Mouse (Mus musculus) midbrain, embryonic 11.5 days (tissue): ENCODE measurements at regions not wholly inside any gene's neighbourhood (a gene's known extent, or its start where the extent isn't known, plus 50 kb on each side); places are given as distances from the start of the nearest gene placed in this dataset.
A peak's percentile ranks its signal among the peaks of the same experiment; 100 is the strongest.

Experiments
- ATAC-seq: fragments of 200-750 bp; cut with Nextera tagmentation; 2 replicates; pipeline ENCODE4 v1.8.0; 2017; ENCODE audit warnings: moderate TSS enrichment, moderate library complexity; ENCODE audit not compliant: low FRiP score
- DNase-seq: peaks from one replicate; pipeline ENCODE4 v3.0.0; 2015; ENCODE audit warnings: low spot score; ENCODE audit errors: missing footprints
- H3K27ac ChIP-seq: fragments of 300-500 bp; sonication (generic); 2 replicates; pipeline ENCODE4 v1.5.1; 2014; ENCODE audit warnings: low read depth, low read length
- H3K27me3 ChIP-seq: fragments of 300-500 bp; sonication (generic); 2 replicates; pipeline ENCODE4 v1.6.1; 2014; ENCODE audit warnings: mild to moderate bottlenecking, low read length, moderate library complexity, mixed read lengths; ENCODE audit not compliant: control insufficient read depth, insufficient read depth
- H3K36me3 ChIP-seq: fragments of 300-500 bp; sonication (generic); 2 replicates; pipeline ENCODE4 v1.6.1; 2014; ENCODE audit warnings: mild to moderate bottlenecking, low read length, moderate library complexity, mixed read lengths; ENCODE audit not compliant: control insufficient read depth, insufficient read depth
- H3K4me1 ChIP-seq: fragments of 300-500 bp; sonication (generic); 2 replicates; pipeline ENCODE4 v1.6.1; 2014; ENCODE audit warnings: low read length; ENCODE audit not compliant: control insufficient read depth, insufficient read depth
- H3K4me2 ChIP-seq: fragments of 300-500 bp; sonication (generic); 2 replicates; pipeline ENCODE4 v1.6.1; 2014; ENCODE audit warnings: mild to moderate bottlenecking, moderate library complexity
- H3K4me3 ChIP-seq: fragments of 300-500 bp; sonication (generic); 2 replicates; pipeline ENCODE4 v1.5.1; 2014; ENCODE audit warnings: low read depth, low read length
- H3K9ac ChIP-seq: fragments of 300-500 bp; sonication (generic); 2 replicates; pipeline ENCODE4 v1.6.1; 2014; ENCODE audit warnings: low read length
- H3K9me3 ChIP-seq: fragments of 300-500 bp; sonication (generic); 2 replicates; pipeline ENCODE4 v1.6.1; 2016; ENCODE audit warnings: low read length; ENCODE audit not compliant: control insufficient read depth
- WGBS: fragments of 180-500 bp; shearing (Covaris S2); extraction: QIAGEN DNeasy Blood & Tissue Kit; methylation state at CpG from one replicate; pipeline ENCODE4 v1.1.7; 2014; 5-methylcytosine and 5-hydroxymethylcytosine counted together

DNA sequence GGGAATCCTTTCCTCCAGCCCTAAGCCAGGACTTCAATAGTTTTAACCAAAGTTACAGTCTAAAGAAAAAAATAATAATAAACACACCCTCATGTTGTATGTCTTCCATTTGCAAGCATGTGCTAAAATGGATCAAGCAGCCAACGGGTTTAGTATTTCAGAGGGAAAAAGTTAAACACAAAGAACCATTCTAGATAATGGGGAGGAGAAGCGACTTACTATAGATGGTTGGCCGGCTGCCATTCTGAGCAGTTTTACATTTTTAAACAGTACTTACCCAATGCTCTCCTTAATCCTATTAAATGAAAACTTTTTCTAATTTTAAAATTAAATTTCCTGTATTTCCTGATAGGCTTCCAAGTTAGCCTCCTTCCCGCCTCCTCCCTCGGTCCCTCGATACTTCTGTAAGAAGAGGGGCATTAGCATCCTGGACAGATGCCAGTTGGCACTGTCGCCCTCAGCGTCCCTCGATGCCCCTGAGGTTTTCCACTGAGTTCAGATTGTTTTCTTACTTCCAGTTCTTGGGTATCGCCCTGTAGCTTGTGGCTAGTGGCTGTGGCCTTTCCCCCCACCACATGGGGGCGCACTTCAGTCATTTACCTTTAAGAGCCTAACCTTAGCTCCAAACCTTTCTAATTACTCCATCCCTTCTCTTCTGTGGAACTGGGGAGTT, 2188.2 kb upstream of the Gm7489 start:
- DNase-seq (no peak), ATAC-seq (no peak)
- Histone ChIP-seq H3K9ac (no peak overlapping the region), H3K4me3 (no peak overlapping the region), H3K27me3 (no peaks in the 10 kb centered on the region), H3K27ac (no peak overlapping the region), H3K4me2 (no peak overlapping the region), H3K36me3 (no peaks in the 10 kb centered on the region), H3K4me1 (no peaks in the 10 kb centered on the region), H3K9me3 (no peaks in the 10 kb centered on the region)
- 81% methylated on average over 11 of the region's 11 CpGs for WGBS

DNA sequence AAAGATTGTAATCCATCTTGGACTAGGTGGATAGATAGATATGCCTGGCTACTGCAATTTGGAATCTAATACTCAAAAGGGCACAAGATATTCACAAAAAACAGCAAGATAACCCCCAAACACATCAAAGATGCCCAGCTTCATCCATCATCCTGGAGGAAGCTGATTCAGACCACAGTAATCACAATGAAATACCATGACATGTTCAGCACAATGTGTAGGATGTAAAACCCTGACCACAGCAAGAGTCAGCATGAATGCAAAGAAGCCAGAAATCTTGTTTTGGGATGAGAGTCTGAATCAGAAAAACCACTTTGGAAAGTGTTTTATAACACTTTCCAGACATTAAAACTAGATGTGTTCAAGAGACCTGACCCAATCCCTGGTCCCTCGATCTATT, 2180.5 kb upstream of the Gm7489 start:
- H3K27ac ChIP-seq, result no peak overlapping the region
- no peak overlapping the region for H3K4me3 ChIP-seq
- H3K27me3 ChIP-seq, result no peaks in the 10 kb centered on the region
- no peaks in the 10 kb centered on the region for H3K9me3 ChIP-seq
- DNase-seq (no peak), ATAC-seq (no peak)
- no peak overlapping the region for H3K9ac ChIP-seq
- H3K36me3 ChIP-seq, result no peaks in the 10 kb centered on the region
- H3K4me1 ChIP-seq, result no peaks in the 10 kb centered on the region
- no peak overlapping the region for H3K4me2 ChIP-seq
- 97% methylated on average over 1 of the region's 1 CpGs for WGBS

DNA sequence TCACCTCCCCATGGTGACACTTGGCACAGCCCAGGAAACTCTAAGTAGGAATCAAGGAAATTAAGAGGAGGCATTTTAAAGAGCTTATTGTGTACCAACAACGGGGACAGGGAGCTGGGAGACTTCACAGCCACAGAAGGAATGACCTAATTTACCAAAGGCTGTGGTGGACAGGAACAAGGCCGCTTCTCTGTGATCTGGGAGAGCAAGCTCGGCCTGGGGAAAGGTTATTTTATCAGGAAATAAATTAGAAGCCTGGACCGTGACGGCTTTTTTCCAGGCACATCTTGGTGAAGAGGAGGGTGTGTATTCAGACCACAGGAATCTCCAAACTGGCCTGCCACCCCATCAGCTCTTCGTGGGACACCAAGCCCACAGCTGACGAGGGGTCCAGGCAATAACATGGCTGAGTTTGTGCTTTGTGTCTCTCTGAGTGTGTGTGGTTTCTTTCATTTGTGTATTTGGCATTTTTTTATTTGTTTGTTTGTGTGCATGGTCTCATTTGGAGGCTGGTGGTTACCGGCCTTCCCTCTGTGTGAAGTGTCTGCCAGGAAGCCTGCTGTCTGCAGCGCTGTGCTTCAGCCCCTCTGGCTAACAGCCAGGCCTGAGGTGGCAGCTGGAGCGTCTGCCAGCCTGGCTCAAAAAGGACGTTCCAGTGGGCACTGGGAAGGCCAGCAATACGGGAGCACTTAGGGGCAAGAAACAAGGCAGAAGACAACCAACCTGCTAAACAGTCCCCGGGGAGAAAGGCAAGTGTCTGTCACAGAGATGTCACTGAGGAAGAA, 2174.6 kb upstream of the Gm7489 start:
- Histone ChIP-seq H3K9me3 (no peaks in the 10 kb centered on the region), H3K4me2 (no peak overlapping the region), H3K9ac (no peak overlapping the region), H3K27ac (no peak overlapping the region), H3K4me1 (no peaks in the 10 kb centered on the region), H3K4me3 (no peak overlapping the region), H3K27me3 (no peaks in the 10 kb centered on the region), H3K36me3 (no peaks in the 10 kb centered on the region)
- no peak for ATAC-seq
- 64% methylated on average over 13 of the region's 13 CpGs for WGBS
- DNase-seq, result no peak

DNA sequence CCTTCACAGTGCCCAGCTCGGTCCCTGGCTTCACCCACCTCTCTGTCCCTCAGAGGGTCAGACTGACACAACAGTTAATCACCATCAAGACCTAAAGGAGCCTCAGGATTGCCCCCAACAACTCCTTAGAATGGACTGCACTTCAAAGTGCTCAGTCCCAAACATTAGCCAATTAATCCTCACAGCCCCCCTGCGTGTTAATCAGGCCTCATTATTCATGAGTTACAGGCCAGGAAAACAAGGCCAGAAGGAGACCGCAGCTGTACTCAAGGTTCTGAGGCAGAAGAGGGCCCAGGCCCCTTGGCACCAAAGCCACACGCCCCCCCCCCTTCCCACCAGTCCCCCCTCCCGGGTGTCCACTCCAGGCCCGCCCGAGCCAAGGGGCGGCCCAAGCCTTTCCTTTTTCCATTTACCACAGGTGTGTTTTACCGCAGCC, 2163.8 kb upstream of the Gm7489 start:
- Histone ChIP-seq H3K27ac (no peak overlapping the region), H3K4me3 (no peak overlapping the region), H3K36me3 (no peaks in the 10 kb centered on the region), H3K9ac (no peak overlapping the region), H3K4me2 (no peak overlapping the region), H3K27me3 (no peaks in the 10 kb centered on the region), H3K4me1 (no peaks in the 10 kb centered on the region; the same call in 1 of the 2 replicates), H3K9me3 (no peaks in the 10 kb centered on the region)
- ATAC-seq (peak; percentile 58), DNase-seq (no peak)
- WGBS, result 17% methylated on average over 9 of the region's 9 CpGs

DNA sequence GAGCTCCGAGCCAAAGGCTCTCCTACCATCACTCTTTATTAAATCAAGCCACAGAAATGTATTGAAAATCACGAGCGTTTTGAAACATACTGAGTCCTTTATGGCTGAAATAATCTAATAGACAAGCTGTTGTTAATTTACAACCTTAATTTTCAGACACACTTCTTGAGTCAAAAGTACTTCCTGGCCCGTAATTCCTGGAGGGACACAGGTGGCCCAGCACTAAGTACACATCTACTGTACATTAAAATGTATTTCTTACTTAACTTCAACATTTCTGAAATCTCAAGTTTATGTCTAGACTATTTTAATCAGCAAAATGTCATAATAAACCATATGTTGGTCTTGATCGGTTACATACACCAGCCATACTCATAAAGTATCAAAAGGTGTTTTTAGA, 2163.3 kb upstream of the Gm7489 start:
- DNase-seq (no peak), ATAC-seq (no peak)
- H3K9me3 ChIP-seq, result no peaks in the 10 kb centered on the region
- H3K27me3 ChIP-seq, result no peaks in the 10 kb centered on the region
- H3K9ac ChIP-seq, result no peak overlapping the region
- H3K27ac ChIP-seq, result no peak overlapping the region
- H3K4me1 ChIP-seq, result no peaks in the 10 kb centered on the region; the same call in 1 of the 2 replicates
- no peak overlapping the region for H3K4me2 ChIP-seq
- no peaks in the 10 kb centered on the region for H3K36me3 ChIP-seq
- 77% methylated on average over 5 of the region's 5 CpGs for WGBS
- no peak overlapping the region for H3K4me3 ChIP-seq

DNA sequence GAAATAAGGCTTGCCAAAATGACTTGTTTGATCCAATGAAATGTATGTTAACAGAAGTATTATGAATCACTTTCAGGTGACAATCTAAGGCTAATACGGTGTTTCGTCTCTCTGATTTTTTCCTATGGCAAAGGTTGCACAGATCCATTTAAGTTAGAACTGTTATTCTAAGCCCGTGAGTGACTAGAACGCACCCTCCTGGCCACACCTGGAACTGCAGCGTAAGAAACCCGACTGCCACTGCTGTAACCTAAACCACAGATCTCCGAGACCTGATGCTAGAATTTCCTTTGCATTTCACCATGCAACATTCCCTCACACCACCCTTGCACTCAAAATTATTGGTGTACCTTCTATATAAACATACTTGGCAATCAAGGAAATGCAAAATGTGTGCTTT, 2160.6 kb upstream of the Gm7489 start:
- Histone ChIP-seq H3K4me2 (no peak overlapping the region), H3K36me3 (no peaks in the 10 kb centered on the region), H3K27ac (no peak overlapping the region), H3K27me3 (no peaks in the 10 kb centered on the region), H3K4me1 (no peaks in the 10 kb centered on the region; the same call in 1 of the 2 replicates), H3K9ac (no peak overlapping the region), H3K9me3 (no peaks in the 10 kb centered on the region), H3K4me3 (no peak overlapping the region)
- WGBS, result 75% methylated on average over 7 of the region's 7 CpGs
- ATAC-seq (no peak), DNase-seq (peak; percentile 86)

DNA sequence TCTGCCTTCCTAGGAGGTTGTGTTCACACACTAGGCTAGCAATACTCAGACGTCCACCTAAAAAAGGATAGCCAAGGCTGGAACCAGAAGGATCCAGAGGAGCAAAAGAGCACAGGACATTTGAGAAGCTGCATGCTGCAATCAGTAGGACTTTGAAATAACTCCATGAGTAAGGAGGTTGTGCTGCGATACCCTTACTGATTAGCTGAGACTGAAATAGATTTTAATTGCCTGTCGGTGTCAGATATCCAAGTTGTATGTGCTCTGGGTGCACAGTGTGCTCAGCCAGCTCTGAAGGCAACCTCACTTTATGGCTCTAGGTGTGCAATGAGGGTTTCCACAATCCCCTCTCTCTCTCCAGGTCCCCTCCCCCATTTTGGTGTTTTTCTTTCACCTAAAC, 2159.2 kb upstream of the Gm7489 start:
- Histone ChIP-seq H3K4me2 (no peak overlapping the region), H3K27me3 (no peaks in the 10 kb centered on the region), H3K4me1 (no peaks in the 10 kb centered on the region; the same call in 1 of the 2 replicates), H3K9ac (no peak overlapping the region), H3K4me3 (no peak overlapping the region), H3K36me3 (no peaks in the 10 kb centered on the region), H3K9me3 (no peaks in the 10 kb centered on the region), H3K27ac (no peak overlapping the region)
- DNase-seq (no peak), ATAC-seq (no peak)
- WGBS, result 93% methylated on average over 3 of the region's 3 CpGs

DNA sequence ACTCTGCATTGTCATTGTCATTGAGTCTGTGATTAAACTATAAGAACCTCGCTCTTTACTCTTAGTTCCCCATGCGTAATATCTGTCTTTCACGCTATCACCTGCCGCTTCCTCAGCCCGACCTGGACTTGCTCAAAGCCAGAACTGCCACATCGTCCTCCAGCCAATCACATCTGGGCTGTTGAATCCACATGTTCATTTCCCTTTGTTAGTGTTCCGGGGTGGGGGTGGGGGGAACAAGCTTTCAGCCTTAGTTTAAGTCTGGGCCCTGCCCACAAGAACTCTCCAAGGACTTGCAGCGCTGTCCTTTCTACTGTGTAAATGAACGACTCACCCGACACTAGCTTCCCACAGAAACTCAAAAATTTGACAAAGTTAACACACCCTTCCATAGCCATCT, 2154.6 kb upstream of the Gm7489 start:
- Histone ChIP-seq H3K27me3 (no peaks in the 10 kb centered on the region), H3K9me3 (no peaks in the 10 kb centered on the region), H3K27ac (no peak overlapping the region), H3K4me3 (no peak overlapping the region), H3K4me2 (no peak overlapping the region), H3K36me3 (no peaks in the 10 kb centered on the region), H3K4me1 (no peaks in the 10 kb centered on the region), H3K9ac (no peak overlapping the region)
- no peak for DNase-seq
- 84% methylated on average over 10 of the region's 10 CpGs for WGBS
- ATAC-seq, result no peak

DNA sequence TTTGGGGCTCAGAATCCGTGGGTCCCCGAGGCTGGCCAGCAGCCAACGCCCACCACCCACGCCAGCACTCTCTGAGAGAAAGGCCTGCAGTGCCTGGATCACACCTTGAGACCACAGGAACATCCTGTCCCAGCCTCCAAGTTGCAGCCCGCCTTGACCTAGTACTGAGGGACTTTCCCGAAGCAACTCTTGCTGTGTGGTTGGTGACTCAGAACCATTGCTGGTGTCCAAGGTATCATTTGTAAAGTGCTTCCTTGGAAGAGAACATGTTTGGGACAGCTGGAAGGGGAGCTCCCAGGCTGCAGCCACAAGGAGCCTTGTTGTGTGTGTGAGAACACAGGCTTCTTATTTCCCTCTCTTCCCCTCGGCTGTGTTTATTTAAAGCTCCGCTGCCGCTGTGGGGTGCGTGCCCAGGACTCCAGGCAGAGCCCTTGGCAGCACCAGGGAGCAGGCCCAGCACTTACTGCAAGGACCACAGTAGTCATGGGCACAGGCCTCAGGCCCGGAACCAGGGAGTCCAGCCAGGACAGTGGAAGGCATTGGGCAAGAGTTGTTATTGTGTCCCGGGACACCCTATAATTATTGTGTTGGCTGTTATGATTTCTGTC, 2153.8 kb upstream of the Gm7489 start:
- no peak for ATAC-seq
- 80% methylated on average over 12 of the region's 12 CpGs for WGBS
- Histone ChIP-seq H3K9me3 (no peaks in the 10 kb centered on the region), H3K36me3 (no peaks in the 10 kb centered on the region), H3K9ac (no peak overlapping the region), H3K4me2 (no peak overlapping the region), H3K27ac (no peak overlapping the region), H3K4me1 (no peaks in the 10 kb centered on the region), H3K4me3 (no peak overlapping the region), H3K27me3 (no peaks in the 10 kb centered on the region)
- no peak for DNase-seq
